Mouse (Mus musculus) liver, embryonic 11.5 days (tissue): Measurements from ENCODE around the gene Hnrnpa2b1. TPM values are rescaled to one million over a fixed set of nuclear protein-coding genes. Genes with fewer than 3 reads are reported as not detected.

Experiments
- ATAC-seq: fragments of 200-750 bp; cut with Nextera tagmentation; replicated peaks from 2 replicates; pipeline ENCODE4 v1.8.0; 2017; ENCODE audit warnings: moderate number of reproducible peaks, mild to moderate bottlenecking, moderate TSS enrichment, moderate library complexity; ENCODE audit not compliant: low FRiP score
- DNase-seq: peaks from one replicate; pipeline ENCODE4 v3.0.0-alpha.2; 2017; ENCODE audit warnings: low spot score
- H3K27ac ChIP-seq: fragments of 300-500 bp; sonication (generic); 2 replicates; pipeline ENCODE4 v1.5.1; 2014; ENCODE audit warnings: mild to moderate bottlenecking, low read depth, low read length, control low read depth
- H3K27me3 ChIP-seq: fragments of 300-500 bp; sonication (generic); replicated peaks from 2 replicates; pipeline ENCODE4 v1.6.1; 2014; ENCODE audit warnings: low read length, mixed read lengths; ENCODE audit not compliant: control insufficient read depth, insufficient read depth
- H3K36me3 ChIP-seq: fragments of 300-500 bp; sonication (generic); 2 replicates; pipeline ENCODE4 v1.6.1; 2014; ENCODE audit warnings: mild to moderate bottlenecking, low read length, moderate library complexity, mixed read lengths; ENCODE audit not compliant: control insufficient read depth, insufficient read depth
- H3K4me1 ChIP-seq: fragments of 300-500 bp; sonication (generic); replicated peaks from 2 replicates; pipeline ENCODE4 v1.6.1; 2014; ENCODE audit warnings: low read length, mixed read lengths; ENCODE audit not compliant: control insufficient read depth, insufficient read depth
- H3K4me2 ChIP-seq: fragments of 300-500 bp; sonication (generic); 2 replicates; pipeline ENCODE4 v1.6.1; 2014; ENCODE audit warnings: mild to moderate bottlenecking, control low read depth, moderate library complexity
- H3K4me3 ChIP-seq: fragments of 300-500 bp; sonication (generic); 2 replicates; pipeline ENCODE4 v1.5.1; 2014; ENCODE audit warnings: low read depth, low read length, control low read depth
- H3K9ac ChIP-seq: fragments of 300-500 bp; sonication (generic); 2 replicates; pipeline ENCODE4 v1.6.1; 2014; ENCODE audit warnings: low read depth, low read length, control low read depth
- H3K9me3 ChIP-seq: fragments of 300-500 bp; sonication (generic); 2 replicates; pipeline ENCODE4 v1.6.1; 2016; ENCODE audit warnings: low read length, inconsistent platforms, mixed read lengths; ENCODE audit not compliant: control insufficient read depth
- WGBS: fragments of 180-500 bp; shearing (Covaris S2); extraction: QIAGEN DNeasy Blood & Tissue Kit; methylation state at CpG from one replicate; pipeline ENCODE4 v1.1.7; 2014; 5-methylcytosine and 5-hydroxymethylcytosine counted together
- polyA plus RNA-seq: library from polyadenylated mRNA; unstranded; fragments of >200 nt; fragmentation: Nextera tagmentation; extraction: Ambion mirVana; gene quantifications from 2 replicates; pipeline ENCODE4 v1.2.1, GENCODE M21; 2014

The Hnrnpa2b1 gene
- 1,403 and 1,404 TPM in 2 replicates for polyA plus RNA-seq

- WGBS: under 1% methylated on average over 63 of the region's 63 CpGs
- no peaks in the 10 kb centered on the region for H3K27me3 ChIP-seq
- ATAC-seq: peak; percentile 91
These were observed at the start of gene Hnrnpa2b1 for GRCm38 (mm10) chr6:51469715-51470310. Gene Hnrnpa2b1 (minus strand): TSS chr6:51469894.

GRCm38 (mm10) chr6:51514860-51515259 lies 45.2 kb upstream of the Hnrnpa2b1 start:
- H3K9ac ChIP-seq: no peak overlapping the region
- H3K4me1 ChIP-seq: no peaks in the 10 kb centered on the region
- H3K27me3 ChIP-seq: no peaks in the 10 kb centered on the region
- 86% methylated on average over 7 of the region's 7 CpGs for WGBS
- H3K9me3 ChIP-seq: no peaks in the 10 kb centered on the region
- H3K27ac ChIP-seq: no peak overlapping the region
- no peak overlapping the region for H3K4me3 ChIP-seq
- no peak overlapping the region for H3K4me2 ChIP-seq
- ATAC-seq (no peak), DNase-seq (no peak)
- H3K36me3 ChIP-seq: no peaks in the 10 kb centered on the region

More at GRCm38 (mm10) chr6:51469715-51470310, at the start of gene Hnrnpa2b1:
- H3K4me1 ChIP-seq: peaks cover 23% of the 10 kb centered on the region
- H3K27ac ChIP-seq: peak within 1 kb of the TSS; percentile 100
- H3K4me2 ChIP-seq: peak within 1 kb of the TSS; percentile 76
- H3K36me3 ChIP-seq: peaks cover 33% of the 10 kb centered on the region
- peak; percentile 98 for DNase-seq
- H3K9me3 ChIP-seq: no peaks in the 10 kb centered on the region
- peak within 1 kb of the TSS; percentile 100 for H3K9ac ChIP-seq
- peak within 1 kb of the TSS; percentile 98 for H3K4me3 ChIP-seq

- Histone ChIP-seq H3K27me3 (no peaks in the 10 kb centered on the region), H3K9ac (no peak overlapping the region), H3K9me3 (no peaks in the 10 kb centered on the region), H3K27ac (no peak overlapping the region), H3K4me1 (peaks cover 2% of the 10 kb centered on the region; the same call in 1 of the 2 replicates), H3K4me3 (no peak overlapping the region), H3K36me3 (no peaks in the 10 kb centered on the region), H3K4me2 (no peak overlapping the region)
- 63% methylated on average over 3 of the region's 3 CpGs for WGBS
- ATAC-seq (no peak), DNase-seq (no peak)
These were observed 44.1 kb upstream of the Hnrnpa2b1 start for GRCm38 (mm10) chr6:51513745-51514144.

GRCm38 (mm10) chr6:51510946-51511345 lies 41.3 kb upstream of the Hnrnpa2b1 start:
- Histone ChIP-seq H3K4me3 (no peak overlapping the region), H3K27me3 (no peaks in the 10 kb centered on the region), H3K27ac (no peak overlapping the region), H3K4me1 (peaks cover 2% of the 10 kb centered on the region; the same call in 1 of the 2 replicates), H3K36me3 (no peaks in the 10 kb centered on the region), H3K4me2 (no peak overlapping the region), H3K9ac (no peak overlapping the region), H3K9me3 (no peaks in the 10 kb centered on the region)
- no peak for DNase-seq
- no peak for ATAC-seq
- 71% methylated on average over 1 of the region's 1 CpGs for WGBS

- no peaks in the 10 kb centered on the region for H3K27me3 ChIP-seq
- no peaks in the 10 kb centered on the region for H3K36me3 ChIP-seq
- no peak for DNase-seq
- H3K9me3 ChIP-seq: no peaks in the 10 kb centered on the region
- no peak overlapping the region for H3K4me2 ChIP-seq
- H3K9ac ChIP-seq: no peak overlapping the region
- peaks cover 2% of the 10 kb centered on the region; the same call in 1 of the 2 replicates for H3K4me1 ChIP-seq
- H3K4me3 ChIP-seq: no peak overlapping the region
- no peak for ATAC-seq
- no peak overlapping the region for H3K27ac ChIP-seq
- 26% methylated on average over 5 of the region's 5 CpGs for whole genome bisulfite sequencing
These were observed 40.4 kb upstream of the Hnrnpa2b1 start for GRCm38 (mm10) chr6:51510094-51510493.

GRCm38 (mm10) chr6:51508750-51509648 lies 39.3 kb upstream of the Hnrnpa2b1 start:
- Histone ChIP-seq H3K9me3 (no peaks in the 10 kb centered on the region), H3K27me3 (no peaks in the 10 kb centered on the region), H3K4me2 (peak overlapping the region; percentile 46), H3K4me3 (peak overlapping the region; percentile 16; the same call in 1 of the 2 replicates), H3K4me1 (peaks cover 2% of the 10 kb centered on the region; the same call in 1 of the 2 replicates), H3K9ac (no peak overlapping the region), H3K27ac (no peak overlapping the region), H3K36me3 (no peaks in the 10 kb centered on the region)
- peak; percentile 53; the same call in 1 of the 2 replicates for ATAC-seq
- 21% methylated on average over 18 of the region's 18 CpGs for WGBS
- DNase-seq: peak; percentile 72

- 81% methylated on average over 2 of the region's 2 CpGs for WGBS
- Histone ChIP-seq H3K4me1 (peaks cover 2% of the 10 kb centered on the region; the same call in 1 of the 2 replicates), H3K9me3 (no peaks in the 10 kb centered on the region), H3K9ac (no peak overlapping the region), H3K27me3 (no peaks in the 10 kb centered on the region), H3K27ac (no peak overlapping the region), H3K4me3 (no peak overlapping the region), H3K4me2 (no peak overlapping the region), H3K36me3 (no peaks in the 10 kb centered on the region)
- ATAC-seq (no peak), DNase-seq (no peak)
These were observed 37.9 kb upstream of the Hnrnpa2b1 start for GRCm38 (mm10) chr6:51507556-51507955.

- no peak overlapping the region for H3K9ac ChIP-seq
- H3K4me2 ChIP-seq: no peak overlapping the region
- no peaks in the 10 kb centered on the region for H3K27me3 ChIP-seq
- peaks cover 2% of the 10 kb centered on the region; the same call in 1 of the 2 replicates for H3K4me1 ChIP-seq
- 58% methylated on average over 1 of the region's 1 CpGs for WGBS
- ATAC-seq (no peak), DNase-seq (no peak)
- no peak overlapping the region for H3K27ac ChIP-seq
- no peak overlapping the region for H3K4me3 ChIP-seq
- no peaks in the 10 kb centered on the region for H3K36me3 ChIP-seq
- no peaks in the 10 kb centered on the region for H3K9me3 ChIP-seq
These were observed 36.0 kb upstream of the Hnrnpa2b1 start for GRCm38 (mm10) chr6:51505671-51506070.
